Mouse (Mus musculus) embryonic facial prominence, embryonic 14.5 days (tissue): Measurements from ENCODE around the gene Fam24b. TPM values are rescaled to one million over a fixed set of nuclear protein-coding genes. Genes with fewer than 3 reads are reported as not detected.

Experiments used
- ATAC-seq: fragments of 200-750 bp; cut with Nextera tagmentation; 2 replicates; pipeline ENCODE4 v1.8.0; 2017; ENCODE audit warnings: low read depth, moderate number of reproducible peaks, moderate TSS enrichment
- DNase-seq: peaks from one replicate; pipeline ENCODE4 v3.0.0-alpha.2; 2015; ENCODE audit warnings: low spot score
- H3K27ac ChIP-seq: fragments of 300-500 bp; sonication (generic); replicated peaks from 2 replicates; pipeline ENCODE4 v1.5.1; 2014; ENCODE audit warnings: low read depth, mild to moderate bottlenecking, low read length, moderate library complexity
- H3K27me3 ChIP-seq: fragments of 300-500 bp; sonication (generic); replicated peaks from 2 replicates; pipeline ENCODE4 v1.6.1; 2014; ENCODE audit warnings: low read length; ENCODE audit not compliant: control insufficient read depth, insufficient read depth
- H3K36me3 ChIP-seq: fragments of 300-500 bp; sonication (generic); 2 replicates; pipeline ENCODE4 v1.6.1; 2014; ENCODE audit warnings: low read length, mixed read lengths; ENCODE audit not compliant: control insufficient read depth, insufficient read depth
- H3K4me1 ChIP-seq: fragments of 300-500 bp; sonication (generic); 2 replicates; pipeline ENCODE4 v1.6.1; 2014; ENCODE audit warnings: antibody characterized with exemption, low read length; ENCODE audit not compliant: control insufficient read depth, insufficient read depth
- H3K4me2 ChIP-seq: fragments of 300-500 bp; sonication (generic); 2 replicates; pipeline ENCODE4 v1.6.1; 2014; ENCODE audit warnings: low read depth, mild to moderate bottlenecking, low read length, moderate library complexity, mixed read lengths
- H3K4me3 ChIP-seq: fragments of 300-500 bp; sonication (generic); 2 replicates; pipeline ENCODE4 v1.5.1; 2014; ENCODE audit warnings: low read depth, mild to moderate bottlenecking, low read length
- H3K9ac ChIP-seq: fragments of 300-500 bp; sonication (generic); 2 replicates; pipeline ENCODE4 v1.6.1; 2014; ENCODE audit warnings: low read depth, mild to moderate bottlenecking, low read length, moderate library complexity, mixed read lengths
- H3K9me3 ChIP-seq: fragments of 300-500 bp; sonication (generic); 2 replicates; pipeline ENCODE4 v1.6.1; 2016; ENCODE audit warnings: low read length; ENCODE audit not compliant: control insufficient read depth
- WGBS: fragments of 180-500 bp; shearing (Covaris S2); extraction: QIAGEN DNeasy Blood & Tissue Kit; methylation state at CpG from one replicate; pipeline ENCODE4 v1.1.7; 2014; 5-methylcytosine and 5-hydroxymethylcytosine counted together
- polyA plus RNA-seq: library from polyadenylated mRNA; unstranded; fragments of >200 nt; fragmentation: Nextera tagmentation; extraction: Ambion mirVana; gene quantifications from 2 replicates; pipeline ENCODE4 v1.2.1, GENCODE M21; 2014

Fam24b gene
- polyA plus RNA-seq: not detected in 2 replicates

DNA sequence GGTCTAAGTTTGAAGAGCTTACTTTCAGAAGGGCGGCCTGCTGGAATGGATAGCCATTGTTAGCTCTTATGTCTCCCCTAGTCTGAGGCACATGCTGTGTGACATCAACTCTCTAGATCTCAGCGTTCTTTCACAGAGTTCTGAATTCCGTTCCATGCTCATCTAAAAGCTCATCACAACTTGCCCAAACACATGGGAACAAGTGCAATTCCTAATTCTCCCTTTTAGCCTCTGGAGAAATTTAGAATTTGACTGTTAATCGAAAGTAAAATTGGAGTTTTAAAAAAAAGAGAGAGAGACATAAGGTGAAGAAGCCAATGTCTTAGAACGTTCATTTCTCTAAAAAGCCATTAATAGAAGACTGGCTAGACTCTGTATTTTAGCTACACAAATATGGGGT is at the start of gene Fam24b:
TSS of gene Fam24b (minus strand) at position 101 of the 400 bp plus-strand sequence.
- WGBS: 90% methylated on average over 5 of the region's 5 CpGs
- no peak within 1 kb of the TSS for H3K27ac ChIP-seq
- H3K4me3 ChIP-seq: no peak within 1 kb of the TSS
- H3K36me3 ChIP-seq: no peaks in the 10 kb centered on the region
- H3K4me1 ChIP-seq: no peaks in the 10 kb centered on the region
- H3K27me3 ChIP-seq: no peaks in the 10 kb centered on the region
- H3K9ac ChIP-seq: no peak within 1 kb of the TSS
- no peak for ATAC-seq
- H3K9me3 ChIP-seq: no peaks in the 10 kb centered on the region
- no peak within 1 kb of the TSS for H3K4me2 ChIP-seq
- no peak for DNase-seq

DNA sequence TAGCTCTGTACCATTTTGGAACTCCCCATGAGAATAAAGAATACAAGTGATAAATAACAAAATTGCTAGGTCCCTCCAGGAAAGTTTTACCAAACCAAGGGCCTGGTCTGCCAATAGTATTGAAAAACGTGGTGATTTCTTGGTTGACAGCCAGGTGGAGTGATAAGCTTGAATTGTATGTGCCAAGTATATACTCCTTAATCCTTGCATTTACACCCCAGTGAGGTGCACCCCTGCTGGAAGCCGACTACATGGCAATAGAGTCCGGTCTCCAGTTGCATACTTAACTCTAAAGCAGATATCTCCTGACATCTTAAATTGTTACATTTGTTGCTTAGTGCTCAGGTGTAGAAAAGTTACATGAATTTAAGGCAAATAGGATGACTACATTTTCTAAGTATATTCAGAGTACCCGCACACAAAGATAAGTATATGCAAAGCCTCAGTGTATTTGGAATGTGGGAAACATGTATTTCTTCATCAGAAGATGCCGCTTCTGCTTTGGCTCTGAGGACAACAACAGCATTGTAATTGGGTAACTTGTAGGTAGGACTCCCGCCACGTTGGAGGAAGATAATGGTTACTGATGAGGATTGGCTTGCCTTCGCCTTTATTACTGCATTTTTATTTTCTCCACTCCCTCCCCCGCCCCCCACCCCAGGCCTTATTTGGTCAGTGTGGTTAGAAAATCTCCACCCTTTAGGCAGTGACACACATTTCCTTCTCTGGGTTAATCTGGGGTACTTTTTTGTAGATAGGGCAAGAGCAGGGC is 42.8 kb upstream of the Fam24b start:
- peak overlapping the region; percentile 83 for H3K4me3 ChIP-seq
- H3K36me3 ChIP-seq: peaks cover 7% of the 10 kb centered on the region; the same call in 1 of the 2 replicates
- WGBS: 74% methylated on average over 9 of the region's 9 CpGs
- ATAC-seq (no peak), DNase-seq (peak; percentile 12)
- peak overlapping the region; percentile 69 for H3K4me2 ChIP-seq
- no peaks in the 10 kb centered on the region for H3K9me3 ChIP-seq
- H3K27ac ChIP-seq: no peak overlapping the region
- no peaks in the 10 kb centered on the region for H3K27me3 ChIP-seq
- peaks cover 9% of the 10 kb centered on the region for H3K4me1 ChIP-seq
- peak overlapping the region; percentile 92 for H3K9ac ChIP-seq

DNA sequence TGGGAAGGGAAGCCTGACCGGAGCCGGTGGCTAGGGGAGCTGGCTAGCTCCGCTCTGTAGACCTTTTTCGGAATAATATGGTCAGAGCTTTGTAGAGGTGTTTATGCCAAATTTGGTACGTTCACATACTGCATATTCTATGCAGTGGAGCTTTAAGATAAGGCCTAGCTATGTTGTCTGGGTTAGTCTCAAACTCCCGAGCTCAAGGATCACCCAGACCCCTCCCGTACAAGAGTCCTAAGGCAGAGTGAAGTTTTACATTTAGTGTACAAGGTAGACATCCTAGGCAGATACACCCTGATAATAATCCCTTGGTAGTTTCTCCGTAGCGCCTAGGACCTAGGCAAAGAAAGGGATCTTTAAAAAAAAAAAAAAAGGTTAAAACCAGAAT is 42.1 kb upstream of the Fam24b start:
- WGBS: 6% methylated on average over 9 of the region's 9 CpGs
- DNase-seq (no peak), ATAC-seq (no peak)
- Histone ChIP-seq H3K4me1 (peaks cover 9% of the 10 kb centered on the region), H3K36me3 (peaks cover 7% of the 10 kb centered on the region; the same call in 1 of the 2 replicates), H3K27me3 (no peaks in the 10 kb centered on the region), H3K9ac (peak overlapping the region; percentile 92), H3K9me3 (no peaks in the 10 kb centered on the region), H3K4me2 (peak overlapping the region; percentile 69), H3K4me3 (peak overlapping the region; percentile 83), H3K27ac (peak overlapping the region; percentile 92)

DNA sequence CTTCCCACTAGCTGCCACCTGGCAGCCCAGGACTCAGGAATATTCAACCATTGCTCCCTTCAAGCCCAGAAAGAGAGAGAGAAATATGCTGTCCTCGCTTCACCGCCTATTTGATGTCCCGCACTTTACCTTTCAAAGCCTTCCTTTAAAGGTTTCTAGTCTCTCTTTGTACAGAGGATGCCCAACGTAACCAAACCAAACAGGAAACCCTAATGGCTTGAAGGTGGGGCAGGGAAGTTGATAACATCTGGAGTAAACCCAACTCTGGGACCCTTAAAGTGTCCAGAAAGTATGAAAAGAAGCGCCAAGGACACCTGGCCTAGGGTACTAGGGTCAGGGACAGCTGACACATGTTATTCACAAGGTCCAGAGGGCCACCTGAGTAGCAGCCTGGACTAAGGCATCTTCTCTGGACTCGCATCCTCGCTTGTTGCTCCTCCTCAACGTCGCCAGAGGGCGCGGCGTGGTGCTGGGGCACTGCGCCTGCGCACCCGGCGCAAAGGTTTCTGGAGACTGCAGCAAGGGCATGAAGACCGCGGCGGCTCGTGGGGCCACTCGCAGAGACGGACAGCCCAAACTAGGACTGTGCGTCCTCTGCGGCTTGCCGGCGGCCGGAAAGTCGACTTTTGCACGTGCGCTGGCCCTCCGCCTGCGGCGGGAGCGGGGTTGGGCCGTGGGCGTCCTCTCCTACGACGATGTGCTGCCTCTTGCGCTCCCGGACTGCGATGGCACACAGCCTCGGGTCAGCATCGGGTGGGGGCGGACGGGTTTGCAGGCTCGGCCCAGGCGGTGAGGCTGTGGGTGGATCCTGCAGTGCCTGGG is 41.5 kb upstream of the Fam24b start, which contains the start of gene Pstk:
TSS of gene Pstk (plus strand) at position 494 of the 822 bp plus-strand sequence.
- WGBS: 4% methylated on average over 47 of the region's 47 CpGs
- Histone ChIP-seq H3K9me3 (no peaks in the 10 kb centered on the region), H3K4me2 (peak within 1 kb of the TSS; percentile 69), H3K4me3 (peak within 1 kb of the TSS; percentile 83), H3K4me1 (peaks cover 9% of the 10 kb centered on the region), H3K27me3 (no peaks in the 10 kb centered on the region), H3K27ac (peak within 1 kb of the TSS; percentile 92), H3K9ac (peak within 1 kb of the TSS; percentile 92), H3K36me3 (peaks cover 7% of the 10 kb centered on the region; the same call in 1 of the 2 replicates)
- DNase-seq: peak; percentile 93
- ATAC-seq: peak; percentile 95

DNA sequence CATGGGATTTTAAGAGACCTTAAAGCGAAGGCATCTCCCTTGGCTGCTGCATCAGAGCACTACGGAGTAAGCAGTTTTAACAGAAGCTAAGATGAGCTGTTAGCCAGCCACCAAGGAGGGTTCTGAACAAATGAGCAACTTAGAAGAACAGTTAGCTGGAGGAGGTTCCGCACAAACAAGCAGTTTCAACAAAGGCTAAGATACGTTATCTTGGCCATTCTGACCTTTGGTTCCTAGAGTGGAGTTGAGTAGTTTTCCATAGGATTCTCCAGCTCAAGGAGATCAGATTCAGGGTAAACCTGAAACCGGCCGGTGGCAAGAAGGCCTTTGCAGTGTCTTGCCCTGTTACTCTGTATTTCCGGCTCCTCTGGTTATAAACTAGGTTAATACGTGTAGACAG is 34.8 kb upstream of the Fam24b start:
- Histone ChIP-seq H3K27ac (no peak overlapping the region), H3K9me3 (no peaks in the 10 kb centered on the region), H3K4me2 (no peak overlapping the region), H3K36me3 (peaks cover 3% of the 10 kb centered on the region; the same call in 1 of the 2 replicates), H3K27me3 (no peaks in the 10 kb centered on the region), H3K4me1 (peaks cover 12% of the 10 kb centered on the region), H3K9ac (no peak overlapping the region), H3K4me3 (no peak overlapping the region)
- DNase-seq (no peak), ATAC-seq (no peak)
- WGBS: 94% methylated on average over 8 of the region's 8 CpGs

DNA sequence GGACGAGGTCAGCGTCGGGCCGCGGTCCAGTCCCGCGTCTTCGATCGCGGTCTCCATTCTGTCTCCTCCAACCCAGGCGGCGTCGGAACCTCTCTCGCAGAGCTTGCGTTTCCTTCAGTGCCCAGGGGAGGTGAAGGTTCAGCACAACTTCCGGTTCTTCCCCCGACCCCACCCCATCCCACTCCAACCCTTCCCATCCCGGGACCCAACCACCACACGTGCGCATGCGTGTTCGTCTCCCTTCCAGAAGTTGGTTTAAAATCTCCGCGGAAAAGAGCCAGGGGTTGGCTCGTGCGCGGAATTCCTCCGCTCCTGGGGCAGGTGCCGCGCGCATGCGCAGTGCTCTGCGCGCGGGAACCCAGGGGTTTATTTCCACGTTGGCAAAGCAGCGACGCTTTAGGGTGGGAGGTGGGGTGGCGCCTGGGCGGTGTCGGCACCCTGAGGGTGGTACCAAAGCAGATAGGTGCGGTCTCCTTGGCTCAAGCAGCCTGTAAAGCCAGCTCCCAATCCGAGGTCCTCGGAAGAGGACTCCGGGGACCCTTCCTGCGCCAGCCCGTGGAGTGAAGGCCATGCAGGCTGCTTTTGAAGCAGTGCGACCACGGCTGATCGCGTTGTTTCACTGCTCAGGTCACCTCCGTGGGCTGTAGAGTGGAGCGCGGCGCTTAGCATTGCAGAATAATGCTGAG is 33.4 kb upstream of the Fam24b start, which contains the start of gene 2310057M21Rik:
TSS of gene 2310057M21Rik (minus strand) at position 145 of the 686 bp plus-strand sequence.
- Histone ChIP-seq H3K27me3 (no peaks in the 10 kb centered on the region), H3K4me2 (peak within 1 kb of the TSS; percentile 81), H3K9me3 (no peaks in the 10 kb centered on the region), H3K27ac (peak within 1 kb of the TSS; percentile 88), H3K36me3 (peaks cover 15% of the 10 kb centered on the region), H3K9ac (peak within 1 kb of the TSS; percentile 92), H3K4me1 (peaks cover 12% of the 10 kb centered on the region), H3K4me3 (peak within 1 kb of the TSS; percentile 87)
- WGBS: under 1% methylated on average over 49 of the region's 55 CpGs
- peak; percentile 99 for DNase-seq
- ATAC-seq: peak; percentile 98

DNA sequence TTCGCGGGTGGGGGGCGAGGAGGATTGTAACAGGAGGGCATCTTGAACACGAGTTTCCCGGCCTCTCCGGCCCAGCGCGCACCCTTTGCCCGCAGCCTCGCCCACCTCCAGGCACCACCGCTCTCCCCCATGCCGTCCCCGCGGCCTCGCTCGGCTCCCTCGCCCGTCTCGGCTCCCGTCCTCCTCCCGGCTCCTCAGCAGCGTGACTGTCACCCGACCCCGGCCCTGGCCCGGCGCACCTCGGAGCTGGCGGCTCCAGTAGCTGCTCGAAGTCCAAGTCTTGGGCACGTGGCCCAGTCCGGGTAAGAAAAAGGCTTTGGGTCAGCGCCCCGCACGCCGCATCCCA is 32.9 kb upstream of the Fam24b start:
- Histone ChIP-seq H3K4me3 (peak overlapping the region; percentile 87), H3K27ac (peak overlapping the region; percentile 87), H3K4me1 (peaks cover 12% of the 10 kb centered on the region), H3K4me2 (peak overlapping the region; percentile 81), H3K9me3 (no peaks in the 10 kb centered on the region), H3K27me3 (no peaks in the 10 kb centered on the region), H3K36me3 (peaks cover 20% of the 10 kb centered on the region), H3K9ac (peak overlapping the region; percentile 92)
- WGBS: under 1% methylated on average over 34 of the region's 35 CpGs
- no peak for DNase-seq
- peak; percentile 77 for ATAC-seq

DNA sequence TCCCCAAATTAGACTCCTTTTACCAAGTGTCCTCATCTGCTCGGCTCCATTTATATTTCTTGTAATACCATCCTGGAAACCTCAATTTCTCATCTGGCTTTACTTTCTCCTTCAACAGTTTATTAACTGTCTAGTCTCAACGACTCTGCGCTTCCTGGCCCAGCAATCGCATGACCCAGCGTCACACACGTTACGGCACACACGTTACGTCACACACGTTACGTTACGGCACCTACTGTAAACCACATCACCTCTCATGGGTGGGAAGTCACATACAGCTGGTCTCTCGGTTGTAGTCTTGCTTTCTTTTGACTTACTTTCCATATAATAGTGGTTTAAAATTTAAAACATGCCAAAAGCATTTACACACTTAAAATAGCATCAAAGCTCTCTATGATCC is 26.8 kb upstream of the Fam24b start:
- 96% methylated on average over 13 of the region's 13 CpGs for WGBS

More for the DNA sequence above, 26.8 kb upstream of the Fam24b start:
- ATAC-seq (no peak), DNase-seq (no peak)
- no peak overlapping the region for H3K27ac ChIP-seq
- H3K9me3 ChIP-seq: no peaks in the 10 kb centered on the region
- H3K27me3 ChIP-seq: no peaks in the 10 kb centered on the region
- H3K4me1 ChIP-seq: 0 out of 2 replicates have a peak, but pooled peaks cover 2% of the 10 kb centered on the region
- H3K9ac ChIP-seq: no peak overlapping the region
- H3K4me2 ChIP-seq: no peak overlapping the region
- H3K4me3 ChIP-seq: no peak overlapping the region
- H3K36me3 ChIP-seq: peaks cover 65% of the 10 kb centered on the region
